Mouse (Mus musculus) stomach, postnatal 0 days (tissue): ENCODE data around the gene Tph1.

Experiments
- CTCF ChIP-seq: IDR thresholded peaks from 2 replicates; pipeline ENCODE4 v1.5.1; 2016; ENCODE audit warnings: antibody characterized with exemption, low read depth, mild to moderate bottlenecking, moderate library complexity
- EP300 ChIP-seq: optimal IDR thresholded peaks from 2 replicates; pipeline ENCODE3; 2016; ENCODE audit warnings: antibody characterized with exemption

GRCm38 (mm10) chr7:46597006-46597405 lies 75.3 kb downstream of the Tph1 start:
- TF ChIP-seq CTCF (no peak), EP300 (no peak)
